Mouse (Mus musculus) G1E (cell line): Measurements from ENCODE around the gene Fbrsl1. TPM values are rescaled to one million over a fixed set of nuclear protein-coding genes. Genes with fewer than 3 reads are reported as not detected.

Source experiments
- ATAC-seq: 2 replicates; pipeline ENCODE4 v1.8.0; 2016; ENCODE audit warnings: mild to moderate bottlenecking; ENCODE audit not compliant: insufficient number of reproducible peaks, poor library complexity, low FRiP score, severe bottlenecking; ENCODE audit errors: extremely low read depth
- DNase-seq: peaks from one replicate; pipeline ENCODE4 v3.0.0; 2012; ENCODE audit warnings: low spot score
- H3K27me3 ChIP-seq: 2 replicates; pipeline ENCODE4 v1.6.1; 2012; ENCODE audit warnings: mild to moderate bottlenecking, low read length, inconsistent platforms; ENCODE audit not compliant: insufficient read depth
- H3K36me3 ChIP-seq: replicated peaks from 2 replicates; pipeline ENCODE3; 2012; ENCODE audit warnings: mild to moderate bottlenecking, inconsistent platforms
- H3K4me1 ChIP-seq: 2 replicates; pipeline ENCODE4 v1.6.1; 2012; ENCODE audit warnings: low read depth, low read length, inconsistent platforms, mixed read lengths; ENCODE audit not compliant: insufficient read depth
- H3K4me3 ChIP-seq: 2 replicates; pipeline ENCODE4 v1.5.1; 2012; ENCODE audit warnings: low read depth, mild to moderate bottlenecking, inconsistent platforms, low read length, moderate library complexity, mixed read lengths
- H3K9me3 ChIP-seq: replicated peaks from 2 replicates; pipeline ENCODE4 v1.6.1; 2012; ENCODE audit warnings: inconsistent platforms
- CTCF ChIP-seq: IDR thresholded peaks from 2 replicates; pipeline ENCODE4 v1.5.1; 2012; ENCODE audit warnings: low read depth, low read length, inconsistent platforms, mixed read lengths
- GATA1 ChIP-seq: IDR thresholded peaks from 2 replicates; pipeline ENCODE4 v1.6.1; 2012; ENCODE audit warnings: borderline replicate concordance, low read length, inconsistent platforms, mixed read lengths
- GATA2 ChIP-seq: IDR thresholded peaks from 2 replicates; pipeline ENCODE4 v1.6.1; 2012; ENCODE audit warnings: low read depth, low read length, inconsistent platforms, borderline replicate concordance
- POLR2AphosphoS5 ChIP-seq: IDR thresholded peaks from 2 replicates; pipeline ENCODE4 v1.6.1; 2012; ENCODE audit warnings: low read depth, low read length, inconsistent platforms; ENCODE audit not compliant: insufficient replicate concordance
- TAL1 ChIP-seq: conservative IDR thresholded peaks from 2 replicates; pipeline ENCODE4 v1.6.1; 2012; ENCODE audit warnings: low read depth, low read length, inconsistent platforms, mixed read lengths
- polyA plus RNA-seq: library from polyadenylated mRNA; stranded (reverse); fragments of >175 nt; gene quantifications from 2 replicates; pipeline ENCODE4 v1.2.3, GENCODE M21; 2012
- total RNA-seq, 2 experiments: library from RNA; stranded (forward) in 1 of 2; stranded (reverse) in 1 of 2; fragments of 200-1000 nt in 1 of 2; fragments of >200 nt in 1 of 2; fragmentation: Nextera tagmentation in 1 of 2; gene quantifications; 2 replicates each; pipeline ENCODE4 v1.2.3; 2014 to 2017

Gene Fbrsl1
- total and polyA plus RNA-seq, 3 experiments = 8.3 to 102 (median 57.3) TPM

DNA sequence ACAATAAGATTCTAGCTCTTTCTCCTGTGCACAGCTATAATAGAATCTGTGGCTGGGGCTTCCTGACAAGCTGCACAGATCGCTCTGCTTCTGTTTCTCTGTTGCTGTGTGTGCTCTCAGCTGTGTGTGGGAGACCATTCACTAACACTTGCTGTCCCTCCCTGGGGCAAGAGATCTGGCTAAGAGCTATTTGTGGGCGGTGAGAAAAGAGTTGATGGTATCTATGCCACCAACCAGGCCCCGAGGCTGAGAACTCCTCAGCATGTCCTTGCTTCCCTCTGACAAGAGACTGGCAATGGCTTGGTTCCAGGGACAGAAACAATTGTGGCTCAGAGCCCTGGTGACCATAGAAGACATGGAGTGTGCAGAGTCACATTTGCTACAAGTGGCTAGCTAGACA lies 10.6 kb upstream of the Fbrsl1 start:
- Histone ChIP-seq H3K9me3 (no peaks in the 10 kb centered on the region), H3K4me3 (no peak overlapping the region), H3K36me3 (no peaks in the 10 kb centered on the region), H3K27me3 (peaks cover 24% of the 10 kb centered on the region), H3K4me1 (no peaks in the 10 kb centered on the region)
- DNase-seq (no peak), ATAC-seq (no peak)
- no peak for TF ChIP-seq GATA2
- no peak for TF ChIP-seq GATA1
- TF ChIP-seq POLR2AphosphoS5 = no peak
- TF ChIP-seq TAL1 = no peak
- TF ChIP-seq CTCF = no peak

- Histone ChIP-seq H3K36me3 (no peaks in the 10 kb centered on the region), H3K9me3 (no peaks in the 10 kb centered on the region), H3K4me3 (no peak overlapping the region), H3K4me1 (no peaks in the 10 kb centered on the region), H3K27me3 (peaks cover 21% of the 10 kb centered on the region)
- no peak for DNase-seq
- no peak for ATAC-seq
- TF ChIP-seq POLR2AphosphoS5 (no peak), TAL1 (no peak), GATA1 (no peak), CTCF (no peak), GATA2 (no peak)
Observed at GRCm38 (mm10) chr5:110455272-110455671, 7.0 kb upstream of the Fbrsl1 start.

DNA sequence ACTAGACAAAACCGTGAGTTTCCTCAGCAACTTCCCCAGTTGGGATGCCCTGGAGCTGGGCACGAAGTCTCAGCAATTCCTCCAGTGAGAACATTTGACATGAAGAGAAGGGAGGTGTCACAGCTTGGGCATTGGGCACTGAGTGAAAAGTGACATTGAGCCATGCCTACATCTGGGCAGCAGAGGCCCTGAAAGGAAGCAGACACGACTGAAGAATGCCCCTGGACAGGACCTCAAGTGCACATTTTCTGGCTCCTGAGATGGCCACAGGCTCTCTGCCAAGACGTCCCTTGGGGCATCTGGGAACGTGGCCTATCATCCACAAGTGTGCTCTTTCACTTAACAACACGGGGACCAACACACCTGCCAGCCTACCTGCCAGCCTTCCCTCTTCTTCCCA lies 991 bp upstream of the Fbrsl1 start:
- Histone ChIP-seq H3K36me3 (peaks cover 20% of the 10 kb centered on the region), H3K27me3 (peaks cover 5% of the 10 kb centered on the region), H3K4me1 (peaks cover 39% of the 10 kb centered on the region), H3K4me3 (peak overlapping the region; percentile 94; the same call in 1 of the 2 replicates), H3K9me3 (no peaks in the 10 kb centered on the region)
- TF ChIP-seq TAL1 (no peak), GATA2 (no peak), GATA1 (no peak), CTCF (no peak), POLR2AphosphoS5 (no peak)
- ATAC-seq = no peak
- no peak for DNase-seq

DNA sequence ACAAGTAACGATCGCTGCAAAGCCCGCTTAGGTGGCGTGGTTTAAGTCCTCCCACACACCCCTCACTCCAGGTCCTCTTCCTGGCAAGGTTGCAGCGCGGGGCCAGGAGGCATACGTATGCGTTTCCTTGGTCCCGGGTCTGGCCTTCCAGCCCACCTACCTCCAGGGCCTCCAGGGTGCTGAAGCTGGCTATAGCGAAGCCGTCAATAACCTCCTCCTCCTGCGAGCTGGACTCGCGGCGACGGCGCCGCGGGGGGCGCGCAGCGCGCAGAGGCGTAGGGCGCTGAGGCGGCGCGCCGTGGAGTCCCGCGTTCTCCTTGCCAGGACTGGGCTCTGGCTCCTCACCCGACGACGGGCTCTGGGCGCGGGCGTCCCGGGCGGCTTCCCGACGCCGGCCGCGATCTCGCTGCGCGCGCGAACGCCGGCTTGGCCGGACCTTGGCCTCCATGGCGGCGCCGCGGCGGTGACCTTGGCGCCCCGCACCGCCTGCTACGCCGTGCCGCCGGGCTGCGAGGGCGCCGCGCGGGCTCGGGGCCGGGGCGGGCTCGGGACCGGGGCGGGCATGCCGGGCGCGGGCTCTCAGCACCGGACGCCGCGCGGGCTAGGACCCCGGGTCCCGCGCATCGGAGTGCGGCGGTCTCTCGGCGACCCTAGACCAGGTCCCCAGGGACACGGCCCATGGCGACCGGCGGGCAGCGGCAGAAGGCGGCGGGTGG lies 425 bp downstream of the Fbrsl1 start:
- DNase-seq = peak; percentile 60
- TF ChIP-seq CTCF = no peak
- no peak for TF ChIP-seq POLR2AphosphoS5
- TF ChIP-seq GATA1 = no peak
- TF ChIP-seq TAL1 = no peak
- TF ChIP-seq GATA2 = no peak
- peaks cover 52% of the 10 kb centered on the region for H3K4me1 ChIP-seq
- peaks cover 33% of the 10 kb centered on the region for H3K36me3 ChIP-seq
- peak overlapping the region; percentile 94 for H3K4me3 ChIP-seq
- H3K27me3 ChIP-seq = peaks cover 5% of the 10 kb centered on the region
- no peaks in the 10 kb centered on the region for H3K9me3 ChIP-seq
- no peak for ATAC-seq

DNA sequence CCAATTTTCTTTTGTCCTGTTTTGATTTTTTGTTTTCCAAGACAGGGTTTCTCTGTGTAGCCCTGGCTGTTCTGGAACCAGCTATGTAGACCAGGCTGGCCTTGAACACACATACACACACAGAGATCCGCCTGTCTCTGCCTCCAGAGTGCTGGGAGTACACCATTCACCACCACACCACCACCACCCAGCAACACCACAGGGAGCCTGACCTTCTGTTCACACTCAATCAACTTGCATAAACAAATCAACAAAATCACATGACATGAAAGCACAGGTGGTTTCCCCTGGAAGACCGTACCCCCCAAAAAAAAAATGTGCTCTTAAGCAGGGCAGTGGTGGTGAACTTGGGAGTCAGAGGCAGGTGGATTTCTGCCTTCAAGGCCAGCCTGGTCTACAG lies 3.8 kb downstream of the Fbrsl1 start:
- Histone ChIP-seq H3K4me1 (peaks cover 63% of the 10 kb centered on the region), H3K36me3 (peaks cover 66% of the 10 kb centered on the region), H3K4me3 (no peak overlapping the region), H3K9me3 (no peaks in the 10 kb centered on the region), H3K27me3 (peaks cover 4% of the 10 kb centered on the region; the same call in 1 of the 2 replicates)
- TF ChIP-seq CTCF (no peak), GATA2 (no peak), GATA1 (no peak), TAL1 (no peak), POLR2AphosphoS5 (no peak)
- no peak for DNase-seq
- no peak for ATAC-seq

DNA sequence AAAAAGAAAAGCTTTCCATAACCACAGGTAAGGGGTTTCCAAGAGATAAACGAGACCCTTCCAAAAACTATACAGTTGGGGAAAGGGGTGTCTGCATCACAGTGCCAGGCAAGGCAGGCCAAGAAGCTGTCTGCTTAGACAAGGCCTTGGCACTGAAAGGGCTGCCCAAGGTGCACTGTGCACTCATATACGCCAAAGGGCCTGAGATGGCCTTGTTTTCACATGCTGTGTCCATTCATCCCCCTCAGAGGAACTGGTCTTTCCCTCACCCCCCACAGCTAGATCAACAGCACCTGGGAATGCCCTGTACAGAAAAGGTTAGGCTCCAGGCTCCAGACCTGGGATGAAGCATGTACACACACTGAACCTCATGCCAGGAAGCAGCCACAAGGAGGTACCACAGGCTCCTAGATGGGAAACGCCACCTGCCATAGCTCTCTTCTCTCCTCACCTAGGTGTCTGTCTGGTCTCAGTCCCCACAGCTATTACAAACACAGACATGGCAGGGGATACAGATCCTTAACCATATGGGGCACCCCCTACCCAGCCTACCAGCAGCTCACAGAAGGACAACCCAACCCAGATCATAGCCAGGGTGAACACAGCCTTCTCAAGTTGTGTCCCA lies 5.2 kb downstream of the Fbrsl1 start:
- peaks cover 80% of the 10 kb centered on the region for H3K36me3 ChIP-seq
- ATAC-seq (no peak), DNase-seq (no peak)
- H3K27me3 ChIP-seq = no peaks in the 10 kb centered on the region
- no peak overlapping the region for H3K4me3 ChIP-seq
- H3K4me1 ChIP-seq = peaks cover 58% of the 10 kb centered on the region
- no peaks in the 10 kb centered on the region for H3K9me3 ChIP-seq
- TF ChIP-seq GATA1 (no peak), TAL1 (no peak), CTCF (no peak), GATA2 (no peak), POLR2AphosphoS5 (no peak)
